Mouse (Mus musculus) embryo, embryonic 11.5 days (tissue): ENCODE results near the gene Ptpa.

ENCODE experiments used
- DNase-seq: peaks from one replicate; pipeline ENCODE4 v3.0.0-alpha.2; 2012; ENCODE audit warnings: low read depth, low spot score

Ptpa gene

GRCm38 (mm10) chr2:30436809-30437208 is 21.0 kb downstream of the Ptpa start:
- no peak for DNase-seq

- no peak for DNase-seq
Measured at GRCm38 (mm10) chr2:30437791-30438190, 22.0 kb downstream of the Ptpa start.

- DNase-seq: no peak
Measured at GRCm38 (mm10) chr2:30439631-30440030, 23.8 kb downstream of the Ptpa start.

GRCm38 (mm10) chr2:30440211-30440700 is 24.4 kb downstream of the Ptpa start:
- no peak for DNase-seq

- DNase-seq: peak; percentile 75
Measured at GRCm38 (mm10) chr2:30440701-30441517, 25.1 kb downstream of the Ptpa start.

GRCm38 (mm10) chr2:30441518-30442497 is 26.0 kb downstream of the Ptpa start:
- DNase-seq: peak; percentile 97

GRCm38 (mm10) chr2:30442498-30442890 is 26.7 kb downstream of the Ptpa start:
- DNase-seq: no peak

- DNase-seq: no peak
Measured at GRCm38 (mm10) chr2:30443281-30443680, 27.4 kb downstream of the Ptpa start.

- DNase-seq: no peak
Measured at GRCm38 (mm10) chr2:30444006-30444405, 28.2 kb downstream of the Ptpa start.

GRCm38 (mm10) chr2:30444450-30444849 is 28.6 kb downstream of the Ptpa start:
- DNase-seq: no peak

- peak; percentile 63 for DNase-seq
Measured at GRCm38 (mm10) chr2:30445312-30445711, 29.5 kb downstream of the Ptpa start.

- no peak for DNase-seq
Measured at GRCm38 (mm10) chr2:30446891-30447826, 31.3 kb downstream of the Ptpa start.

GRCm38 (mm10) chr2:30448371-30448770 is 32.5 kb downstream of the Ptpa start:
- no peak for DNase-seq

- DNase-seq: no peak
Measured at GRCm38 (mm10) chr2:30450530-30450929, 34.7 kb downstream of the Ptpa start.

GRCm38 (mm10) chr2:30451525-30451924 is 35.7 kb downstream of the Ptpa start:
- no peak for DNase-seq

GRCm38 (mm10) chr2:30453570-30453969 is 37.7 kb downstream of the Ptpa start:
- no peak for DNase-seq

- DNase-seq: no peak
Measured at GRCm38 (mm10) chr2:30454587-30454986, 38.7 kb downstream of the Ptpa start.

- no peak for DNase-seq
Measured at GRCm38 (mm10) chr2:30456104-30456980, 40.5 kb downstream of the Ptpa start.

GRCm38 (mm10) chr2:30458349-30458748 is 42.5 kb downstream of the Ptpa start:
- no peak for DNase-seq

GRCm38 (mm10) chr2:30459241-30459640 is 43.4 kb downstream of the Ptpa start:
- no peak for DNase-seq
